Mouse (Mus musculus) embryonic fibroblast, embryonic 13.5 days (primary cell): ENCODE measurements at regions not wholly inside any gene's neighbourhood (a gene's known extent, or its start where the extent isn't known, plus 50 kb on each side); places are given as distances from the start of the nearest gene placed in this dataset.

Experiments
- H3K27ac ChIP-seq: 2 replicates; pipeline ENCODE4 v1.5.1; 2012; ENCODE audit warnings: low read length, control low read depth, inconsistent platforms; ENCODE audit not compliant: insufficient read depth
- H3K4me1 ChIP-seq: 2 replicates; pipeline ENCODE4 v1.6.1; 2011; ENCODE audit warnings: low read length; ENCODE audit not compliant: control insufficient read depth, insufficient read depth
- H3K4me3 ChIP-seq: 2 replicates; pipeline ENCODE4 v1.5.1; 2011; ENCODE audit warnings: mild to moderate bottlenecking, control low read depth, low read length; ENCODE audit not compliant: insufficient read depth
- CTCF ChIP-seq: IDR thresholded peaks from 2 replicates; pipeline ENCODE4 v1.5.1; 2011; ENCODE audit warnings: mild to moderate bottlenecking, control low read depth, low read length, moderate library complexity, borderline replicate concordance; ENCODE audit not compliant: insufficient read depth
- POLR2A ChIP-seq: IDR thresholded peaks from 2 replicates; pipeline ENCODE4 v1.6.1; 2011; ENCODE audit warnings: low read depth, mild to moderate bottlenecking, control low read depth, low read length, moderate library complexity

GRCm38 (mm10) chr1:51649963-51650652 is 171.9 kb upstream of the Nabp1 start:
- no peak for TF ChIP-seq POLR2A
- no peak for TF ChIP-seq CTCF
- no peaks in the 10 kb centered on the region for H3K4me1 ChIP-seq
- no peak overlapping the region for H3K4me3 ChIP-seq
- H3K27ac ChIP-seq = no peak overlapping the region

- no peak for TF ChIP-seq POLR2A
- TF ChIP-seq CTCF = no peak
- H3K27ac ChIP-seq = no peak overlapping the region
Observed at GRCm38 (mm10) chr1:51647955-51648354, 169.7 kb upstream of the Nabp1 start.

GRCm38 (mm10) chr1:51644399-51644798 is 166.2 kb upstream of the Nabp1 start:
- no peak overlapping the region for H3K27ac ChIP-seq
- peaks cover 3% of the 10 kb centered on the region; the same call in 1 of the 2 replicates for H3K4me1 ChIP-seq
- no peak overlapping the region for H3K4me3 ChIP-seq
- TF ChIP-seq CTCF = peak; percentile 72; the same call in 1 of the 2 replicates
- no peak for TF ChIP-seq POLR2A

More at GRCm38 (mm10) chr1:51647955-51648354, 169.7 kb upstream of the Nabp1 start:
- Histone ChIP-seq H3K4me3 (no peak overlapping the region), H3K4me1 (peaks cover 3% of the 10 kb centered on the region; the same call in 1 of the 2 replicates)

- TF ChIP-seq POLR2A = no peak
- no peak for TF ChIP-seq CTCF
- no peak overlapping the region for H3K27ac ChIP-seq
Observed at GRCm38 (mm10) chr1:51643640-51644039, 165.4 kb upstream of the Nabp1 start.

GRCm38 (mm10) chr1:51638519-51639302 is 160.5 kb upstream of the Nabp1 start:
- TF ChIP-seq POLR2A (no peak), CTCF (no peak)
- peaks cover 3% of the 10 kb centered on the region; the same call in 1 of the 2 replicates for H3K4me1 ChIP-seq
- H3K4me3 ChIP-seq = no peak overlapping the region
- no peak overlapping the region for H3K27ac ChIP-seq

More at GRCm38 (mm10) chr1:51643640-51644039, 165.4 kb upstream of the Nabp1 start:
- H3K4me1 ChIP-seq = peaks cover 3% of the 10 kb centered on the region; the same call in 1 of the 2 replicates
- no peak overlapping the region for H3K4me3 ChIP-seq

- Histone ChIP-seq H3K4me1 (no peaks in the 10 kb centered on the region), H3K27ac (no peak overlapping the region), H3K4me3 (no peak overlapping the region)
- TF ChIP-seq POLR2A = no peak
- no peak for TF ChIP-seq CTCF
Observed at GRCm38 (mm10) chr1:51635881-51636515, 157.8 kb upstream of the Nabp1 start.

- TF ChIP-seq CTCF (no peak), POLR2A (no peak)
Observed at GRCm38 (mm10) chr1:51633795-51634194, 155.6 kb upstream of the Nabp1 start.

GRCm38 (mm10) chr1:51632851-51633250 is 154.6 kb upstream of the Nabp1 start:
- no peak overlapping the region for H3K4me3 ChIP-seq
- H3K27ac ChIP-seq = no peak overlapping the region
- no peak for TF ChIP-seq CTCF
- no peak for TF ChIP-seq POLR2A
- H3K4me1 ChIP-seq = no peaks in the 10 kb centered on the region

More at GRCm38 (mm10) chr1:51633795-51634194, 155.6 kb upstream of the Nabp1 start:
- H3K4me3 ChIP-seq = no peak overlapping the region
- no peaks in the 10 kb centered on the region for H3K4me1 ChIP-seq
- H3K27ac ChIP-seq = no peak overlapping the region

- TF ChIP-seq POLR2A = no peak
- H3K27ac ChIP-seq = no peak overlapping the region
- no peaks in the 10 kb centered on the region for H3K4me1 ChIP-seq
- no peak overlapping the region for H3K4me3 ChIP-seq
Observed at GRCm38 (mm10) chr1:51629848-51630247, 151.6 kb upstream of the Nabp1 start.
